10 mouse cellular contexts compared by ENCODE assay signal in genomic region chr16:34049361-34049760, GRCm38 (mm10).
"Had no signal": no experiment of that assay in that cellular context is flagged by ENCODE, and none has a peak within 500 bp of the region (broad histone marks: within the 10 kb centered on the region; RNA-seq: fewer than 3 reads in every experiment).

No protein-coding gene starts in this region.

- H3K4me1 ChIP-seq: midbrain, embryonic 13.5 days had no signal

- H3K9me3 ChIP-seq: limb, embryonic 15.5 days; midbrain, embryonic 13.5 days; stomach, embryonic 15.5 days had no signal

- H3K27me3 ChIP-seq: limb, embryonic 15.5 days; midbrain, embryonic 13.5 days; stomach, embryonic 15.5 days had no signal

- H3K27ac ChIP-seq: limb, embryonic 15.5 days; macrophage; midbrain, embryonic 13.5 days; stomach, embryonic 15.5 days had no signal

- H3K9ac ChIP-seq: limb, embryonic 15.5 days; lung, embryonic 14.5 days; midbrain, embryonic 13.5 days; stomach, embryonic 15.5 days had no signal

- H3K4me3 ChIP-seq: limb, embryonic 15.5 days; midbrain, embryonic 13.5 days; stomach, embryonic 15.5 days had no signal

- H3K36me3 ChIP-seq: limb, embryonic 15.5 days had no signal

- H3K4me2 ChIP-seq: limb, embryonic 15.5 days; lung, embryonic 14.5 days; midbrain, embryonic 13.5 days; stomach, embryonic 15.5 days had no signal

- DNase-seq: kidney, postnatal 10 days; lung, embryonic 14.5 days; right cerebral cortex, postnatal 14 days; thymus, adult 2 months; thymus, postnatal 25 days had no signal

- ATAC-seq: intestine, embryonic 16.5 days; midbrain, embryonic 13.5 days had no signal
